Comparison of ENCODE assay signal across 8 mouse cellular contexts in the genomic region with DNA sequence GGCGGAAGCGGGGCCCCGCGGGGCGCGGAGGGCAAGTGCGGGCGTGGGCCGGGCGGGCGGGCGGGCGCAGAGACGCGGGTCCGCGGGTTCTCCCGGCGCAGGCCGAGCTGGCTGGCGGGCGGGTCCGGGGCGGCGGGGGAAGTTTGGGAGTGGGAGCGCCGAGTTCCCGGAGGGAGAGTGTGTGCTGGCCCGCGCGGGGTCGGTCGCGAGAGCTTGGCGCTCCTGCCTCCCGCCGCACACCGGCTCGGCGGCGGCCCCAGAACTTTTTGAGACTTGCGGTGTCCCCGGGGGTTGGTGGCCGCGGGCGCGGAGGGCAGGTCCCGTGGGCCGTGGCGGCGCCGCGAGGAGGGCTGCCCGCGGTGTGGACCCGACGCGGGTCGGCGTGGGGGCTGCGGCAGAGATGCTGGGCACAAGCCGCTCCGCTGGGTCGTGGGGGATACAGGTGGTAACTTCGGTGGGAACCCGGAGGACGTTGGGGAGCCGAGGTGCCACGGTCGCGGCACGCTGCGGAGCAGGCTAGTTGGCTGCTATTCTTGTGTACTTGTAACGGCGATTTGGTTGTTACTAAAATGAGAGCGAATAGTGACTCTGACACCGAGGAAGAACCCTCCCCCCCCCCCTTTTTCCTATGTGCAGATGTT. TPM values are rescaled to one million over a fixed set of nuclear protein-coding genes. Genes with fewer than 3 reads are reported as not detected.
DNase-seq lines count a peak whose midpoint lies in the region; ATAC-seq lines count a peak whose summit lies in the region.

No protein-coding gene starts in this region.

- H3K36me3 ChIP-seq in embryonic facial prominence, embryonic 10.5 days (replicated peaks), result no peaks in the 10 kb centered on the region
- no peaks in the 10 kb centered on the region for H3K36me3 ChIP-seq in heart, embryonic 16.5 days (ENCODE audit: control insufficient read depth, insufficient read depth)
- no peaks in the 10 kb centered on the region for H3K36me3 ChIP-seq in megakaryocyte, embryonic 14.5 days (replicated peaks; ENCODE audit: low read length)

- H3K27me3 ChIP-seq in embryonic facial prominence, embryonic 10.5 days (replicated peaks; ENCODE audit: low read depth, poor library complexity, severe bottlenecking), result no peaks in the 10 kb centered on the region
- H3K27me3 ChIP-seq in heart, embryonic 16.5 days (ENCODE audit: control insufficient read depth, insufficient read depth, low read length), result no peaks in the 10 kb centered on the region
- no peaks in the 10 kb centered on the region for H3K27me3 ChIP-seq in megakaryocyte, embryonic 14.5 days (replicated peaks)

- WGBS in embryonic facial prominence, embryonic 10.5 days, result under 1% methylated on average over 77 of the region's 77 CpGs
- WGBS in heart, embryonic 16.5 days, result under 1% methylated on average over 63 of the region's 77 CpGs

- H3K4me1 ChIP-seq in embryonic facial prominence, embryonic 10.5 days, result peaks cover 42% of the 10 kb centered on the region
- H3K4me1 ChIP-seq in heart, embryonic 16.5 days (ENCODE audit: control insufficient read depth, insufficient read depth, low read length), result peaks cover 22% of the 10 kb centered on the region
- peaks cover 57% of the 10 kb centered on the region for H3K4me1 ChIP-seq in megakaryocyte, embryonic 14.5 days

- no peaks in the 10 kb centered on the region for H3K9me3 ChIP-seq in embryonic facial prominence, embryonic 10.5 days
- H3K9me3 ChIP-seq in heart, embryonic 16.5 days (replicated peaks; ENCODE audit: control insufficient read depth, low read length), result no peaks in the 10 kb centered on the region
- H3K9me3 ChIP-seq in megakaryocyte, embryonic 14.5 days, result no peaks in the 10 kb centered on the region

- peak overlapping the region; percentile 98 for H3K27ac ChIP-seq in embryonic facial prominence, embryonic 10.5 days (replicated peaks)
- H3K27ac ChIP-seq in heart, embryonic 16.5 days (ENCODE audit: low read length), result peak overlapping the region; percentile 94

- peak overlapping the region; percentile 86 for H3K4me2 ChIP-seq in heart, embryonic 16.5 days (ENCODE audit: low read depth, low read length)

- peak overlapping the region; percentile 97 for H3K9ac ChIP-seq in heart, embryonic 16.5 days (ENCODE audit: low read length)

- ATAC-seq in heart, embryonic 16.5 days (replicated peaks; ENCODE audit: extremely low read depth, insufficient read depth, low FRiP score), result no peak
- ATAC-seq in monocyte, adult 5-6 weeks (replicated peaks; ENCODE audit: insufficient number of reproducible peaks, low FRiP score, low TSS enrichment, poor library complexity, severe bottlenecking), result no peak

- DNase-seq in CD4-positive helper T cell, adult 2 months (ENCODE audit: low read depth, low spot score), result peak; percentile 57
- peak; percentile 56 for DNase-seq in ZHBTc4 (ENCODE audit: low read depth, low spot score)
- DNase-seq in embryonic facial prominence, embryonic 10.5 days (ENCODE audit: low spot score), result peak; percentile 61
- DNase-seq in layer of hippocampus, postnatal 36 days, result peak; percentile 26 to 29
- DNase-seq in skeletal muscle tissue, adult 2 months (ENCODE audit: low read depth, low spot score), result peak; percentile 15

- peak overlapping the region; percentile 98 for H3K4me3 ChIP-seq in embryonic facial prominence, embryonic 10.5 days
- peak overlapping the region; percentile 81 for H3K4me3 ChIP-seq in heart, embryonic 16.5 days (ENCODE audit: low read length)
- H3K4me3 ChIP-seq in megakaryocyte, embryonic 14.5 days (replicated peaks), result peak overlapping the region; percentile 100

RNA-seq across cellular contexts. Expression of a gene that starts 1.7 kb away (rescaled TPM):
- polyA plus RNA-seq in embryonic facial prominence, embryonic 10.5 days (2016; fragmentation: Nextera tagmentation; extraction: Ambion mirVana), result 142 and 160 TPM in 2 replicates
- polyA plus RNA-seq in heart, embryonic 16.5 days (2015; fragmentation: Nextera tagmentation; extraction: Ambion mirVana), result 111 and 114 TPM in 2 replicates
- 100 to 1,000 TPM; 116 to 135 TPM for total RNA-seq in layer of hippocampus, postnatal 36 days (2021)
- polyA plus RNA-seq in megakaryocyte, embryonic 14.5 days (2012; ENCODE audit: insufficient read depth, low replicate concordance), result 15.0 TPM in 2 replicates
- 9.8 to 35.4 TPM (median 12.4 TPM) in 3 replicates for total RNA-seq in monocyte, adult 5-6 weeks (2017)
